Mouse (Mus musculus) heart, adult 9 months (tissue): ENCODE measurements around the gene Exph5.

Source experiments
- DNase-seq, 2 experiments: peaks; one replicate each; pipeline ENCODE4 v3.0.0; 2022; ENCODE audit warnings: low spot score in 2 of 2

Exph5 gene

GRCm38 (mm10) chr9:53301269-53301720 is at the start of gene Exph5:
Exph5 (plus strand) TSS chr9:53301670.
- DNase-seq = no peak

- DNase-seq = peak; percentile 36 to 68
Observed at GRCm38 (mm10) chr9:53254368-53254767, 47.1 kb upstream of the Exph5 start.

- DNase-seq = no peak
Observed at GRCm38 (mm10) chr9:53256690-53257305, 44.7 kb upstream of the Exph5 start.

GRCm38 (mm10) chr9:53257772-53258171 is 43.7 kb upstream of the Exph5 start:
- no peak for DNase-seq

- no peak for DNase-seq
Observed at GRCm38 (mm10) chr9:53258199-53258598, 43.3 kb upstream of the Exph5 start.

GRCm38 (mm10) chr9:53264387-53264786 is 37.1 kb upstream of the Exph5 start:
- DNase-seq = no peak

- DNase-seq = no peak
Observed at GRCm38 (mm10) chr9:53265589-53265988, 35.9 kb upstream of the Exph5 start.

GRCm38 (mm10) chr9:53268036-53268435 is 33.4 kb upstream of the Exph5 start:
- peak in 1 of 2 experiments; percentile 23 for DNase-seq

GRCm38 (mm10) chr9:53268731-53269465 is 32.6 kb upstream of the Exph5 start:
- DNase-seq = no peak

GRCm38 (mm10) chr9:53269466-53269755 is 32.1 kb upstream of the Exph5 start:
- no peak for DNase-seq

- no peak for DNase-seq
Observed at GRCm38 (mm10) chr9:53271281-53272022, 30.0 kb upstream of the Exph5 start.

- no peak for DNase-seq
Observed at GRCm38 (mm10) chr9:53272207-53272606, 29.3 kb upstream of the Exph5 start.

- DNase-seq = no peak
Observed at GRCm38 (mm10) chr9:53272714-53273113, 28.8 kb upstream of the Exph5 start.

- peak in 1 of 2 experiments; percentile 24 for DNase-seq
Observed at GRCm38 (mm10) chr9:53276381-53276780, 25.1 kb upstream of the Exph5 start.

GRCm38 (mm10) chr9:53278997-53279396 is 22.5 kb upstream of the Exph5 start:
- no peak for DNase-seq

GRCm38 (mm10) chr9:53286793-53287192 is 14.7 kb upstream of the Exph5 start:
- no peak for DNase-seq

- DNase-seq = no peak
Observed at GRCm38 (mm10) chr9:53290006-53290405, 11.5 kb upstream of the Exph5 start.

- no peak for DNase-seq
Observed at GRCm38 (mm10) chr9:53292833-53293232, 8.6 kb upstream of the Exph5 start.

- no peak for DNase-seq
Observed at GRCm38 (mm10) chr9:53301801-53302311, 386 bp downstream of the Exph5 start.

GRCm38 (mm10) chr9:53302415-53302814 is 945 bp downstream of the Exph5 start:
- DNase-seq = no peak

GRCm38 (mm10) chr9:53307904-53308303 is 6.4 kb downstream of the Exph5 start:
- no peak for DNase-seq

- no peak for DNase-seq
Observed at GRCm38 (mm10) chr9:53312981-53313380, 11.5 kb downstream of the Exph5 start.
